Mouse (Mus musculus): ENCODE data around the gene Cd5. TPM values are rescaled to one million over a fixed set of nuclear protein-coding genes. Genes with fewer than 3 reads are reported as not detected.

The Cd5 gene
- total and polyA plus RNA-seq, 3 experiments = 0.11 TPM; not detected in 2

- Histone ChIP-seq H3K4me1 (ENCODE audit: insufficient read depth, low read depth, low read length) (peaks cover 22% of the 10 kb centered on the region), H3K4me3 (ENCODE audit: low read depth, low read length) (no peak overlapping the region), H3K27me3 (ENCODE audit: insufficient read depth, low read length) (peaks cover 5% of the 10 kb centered on the region; the same call in 1 of the 2 replicates), H3K9me3 (replicated peaks) (no peaks in the 10 kb centered on the region), H3K36me3 (replicated peaks) (peaks cover 66% of the 10 kb centered on the region)
- no peak for ATAC-seq (ENCODE audit: extremely low read depth, insufficient number of reproducible peaks, low FRiP score, poor library complexity, severe bottlenecking)
- TF ChIP-seq TAL1 (conservative IDR thresholded peaks at IDR 0.05; ENCODE audit: low read depth, low read length) = no peak
- TF ChIP-seq CTCF (IDR thresholded peaks at IDR 0.05; ENCODE audit: low read depth, low read length) = no peak
- TF ChIP-seq POLR2AphosphoS5 (IDR thresholded peaks at IDR 0.05; ENCODE audit: insufficient replicate concordance, low read depth, low read length) = no peak
- TF ChIP-seq GATA1 (IDR thresholded peaks at IDR 0.05; ENCODE audit: borderline replicate concordance, low read length) = no peak
- TF ChIP-seq GATA2 (IDR thresholded peaks at IDR 0.05; ENCODE audit: borderline replicate concordance, low read depth, low read length) = no peak
- DNase-seq (ENCODE audit: low spot score) = no peak
Observed at GRCm38 (mm10) chr19:10713551-10713950, 25.3 kb downstream of the Cd5 start.

DNA sequence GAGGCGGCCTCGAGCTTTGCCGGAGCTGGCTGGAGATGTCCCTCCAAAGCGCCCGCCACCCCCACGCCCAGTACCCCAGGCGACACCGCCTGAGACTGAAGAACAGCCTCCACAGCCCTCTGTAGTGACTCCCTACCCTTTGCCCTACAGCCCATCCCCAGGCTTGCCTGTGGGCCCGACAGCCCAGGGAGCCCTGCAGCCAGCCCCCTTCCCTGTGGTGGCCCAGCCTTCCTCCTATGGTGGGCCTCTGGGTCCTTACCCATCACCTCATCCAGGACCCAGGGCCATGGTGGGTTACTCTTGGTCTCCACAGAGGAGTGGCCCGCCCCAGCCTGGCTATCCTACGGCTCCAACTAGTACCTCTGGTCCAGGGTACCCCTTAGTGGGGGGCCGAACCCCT lies 26.2 kb downstream of the Cd5 start:
- TF ChIP-seq POLR2AphosphoS5 (IDR thresholded peaks at IDR 0.05; ENCODE audit: insufficient replicate concordance, low read depth, low read length) = no peak
- Histone ChIP-seq H3K4me1 (ENCODE audit: insufficient read depth, low read depth, low read length) (peaks cover 25% of the 10 kb centered on the region), H3K9me3 (replicated peaks) (no peaks in the 10 kb centered on the region), H3K4me3 (ENCODE audit: low read depth, low read length) (no peak overlapping the region), H3K27me3 (ENCODE audit: insufficient read depth, low read length) (no peaks in the 10 kb centered on the region), H3K36me3 (replicated peaks) (peaks cover 75% of the 10 kb centered on the region)
- DNase-seq (ENCODE audit: low spot score) (no peak), ATAC-seq (ENCODE audit: extremely low read depth, insufficient number of reproducible peaks, low FRiP score, poor library complexity, severe bottlenecking) (no peak)

DNA sequence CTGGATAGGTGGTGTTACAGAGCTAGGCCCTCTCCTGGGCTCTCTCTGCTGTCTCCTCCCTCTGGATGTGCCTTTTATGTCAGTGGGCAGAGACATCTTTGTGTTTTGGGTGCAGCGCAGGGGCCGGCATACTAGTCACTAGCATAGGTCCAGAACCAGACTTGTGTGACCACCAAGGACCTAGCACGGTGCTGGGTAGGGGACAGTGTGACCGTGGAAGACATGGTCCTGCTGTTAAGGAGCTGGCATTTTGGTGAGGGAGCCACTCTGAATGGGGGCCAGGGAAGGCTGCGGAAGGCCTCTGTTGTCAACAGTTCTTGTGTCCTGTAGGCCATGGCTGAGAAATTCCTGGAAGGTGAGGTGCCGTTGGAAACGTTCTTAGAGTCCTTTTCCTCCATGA lies 26.6 kb downstream of the Cd5 start:
- peaks cover 30% of the 10 kb centered on the region for H3K4me1 ChIP-seq (ENCODE audit: insufficient read depth, low read depth, low read length)
- no peak for ATAC-seq (ENCODE audit: extremely low read depth, insufficient number of reproducible peaks, low FRiP score, poor library complexity, severe bottlenecking)
- no peak for DNase-seq (ENCODE audit: low spot score)
- no peak overlapping the region for H3K4me3 ChIP-seq (ENCODE audit: low read depth, low read length)
- H3K36me3 ChIP-seq (replicated peaks) = peaks cover 79% of the 10 kb centered on the region
- H3K27me3 ChIP-seq (ENCODE audit: insufficient read depth, low read length) = no peaks in the 10 kb centered on the region; the same call in 1 of the 2 replicates
- no peak for TF ChIP-seq TAL1 (conservative IDR thresholded peaks at IDR 0.05; ENCODE audit: low read depth, low read length)
- no peaks in the 10 kb centered on the region for H3K9me3 ChIP-seq (replicated peaks)

GRCm38 (mm10) chr19:10710751-10711150 lies 28.1 kb downstream of the Cd5 start:
- Histone ChIP-seq H3K4me3 (ENCODE audit: low read depth, low read length) (no peak overlapping the region), H3K36me3 (replicated peaks) (peaks cover 94% of the 10 kb centered on the region)
- ATAC-seq (ENCODE audit: extremely low read depth, insufficient number of reproducible peaks, low FRiP score, poor library complexity, severe bottlenecking) = no peak

DNA sequence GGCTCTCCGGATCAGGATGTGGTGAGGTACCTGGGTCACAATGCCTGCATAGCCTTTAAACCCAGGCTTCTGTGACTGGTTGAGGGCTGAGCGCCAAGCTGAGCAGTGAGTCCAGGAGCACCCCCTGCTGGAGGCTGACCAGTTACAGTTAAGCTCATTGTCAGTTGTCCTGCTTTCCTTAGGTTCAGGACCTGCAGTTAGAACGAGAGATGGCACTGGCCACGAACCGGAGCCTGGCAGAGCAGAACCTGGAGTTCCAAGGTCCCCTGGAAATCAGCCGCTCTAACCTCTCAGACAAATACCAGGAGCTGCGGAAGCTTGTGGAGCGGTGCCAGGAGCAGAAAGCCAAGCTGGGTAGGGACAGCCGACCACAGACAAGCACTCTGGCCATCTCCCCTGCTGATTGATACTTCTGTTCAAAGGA lies 28.7 kb downstream of the Cd5 start:
- Histone ChIP-seq H3K4me3 (ENCODE audit: low read depth, low read length) (no peak overlapping the region), H3K4me1 (ENCODE audit: insufficient read depth, low read depth, low read length) (peaks cover 26% of the 10 kb centered on the region), H3K9me3 (replicated peaks) (no peaks in the 10 kb centered on the region), H3K36me3 (replicated peaks) (peaks cover 96% of the 10 kb centered on the region), H3K27me3 (ENCODE audit: insufficient read depth, low read length) (no peaks in the 10 kb centered on the region; the same call in 1 of the 2 replicates)
- TF ChIP-seq GATA2 (IDR thresholded peaks at IDR 0.05; ENCODE audit: borderline replicate concordance, low read depth, low read length) = no peak
- no peak for TF ChIP-seq GATA1 (IDR thresholded peaks at IDR 0.05; ENCODE audit: borderline replicate concordance, low read length)
- TF ChIP-seq POLR2AphosphoS5 (IDR thresholded peaks at IDR 0.05; ENCODE audit: insufficient replicate concordance, low read depth, low read length) = no peak
- no peak; the same call in 1 of the 2 replicates for TF ChIP-seq CTCF (IDR thresholded peaks at IDR 0.05; ENCODE audit: low read depth, low read length)
- TF ChIP-seq TAL1 (conservative IDR thresholded peaks at IDR 0.05; ENCODE audit: low read depth, low read length) = no peak
- ATAC-seq (ENCODE audit: extremely low read depth, insufficient number of reproducible peaks, low FRiP score, poor library complexity, severe bottlenecking) (no peak), DNase-seq (ENCODE audit: low spot score) (peak; percentile 51)

More at GRCm38 (mm10) chr19:10710751-10711150, 28.1 kb downstream of the Cd5 start:
- H3K9me3 ChIP-seq (replicated peaks) = no peaks in the 10 kb centered on the region
- no peaks in the 10 kb centered on the region; the same call in 1 of the 2 replicates for H3K27me3 ChIP-seq (ENCODE audit: insufficient read depth, low read length)
- DNase-seq (ENCODE audit: low spot score) = no peak
- H3K4me1 ChIP-seq (ENCODE audit: insufficient read depth, low read depth, low read length) = peaks cover 26% of the 10 kb centered on the region
- TF ChIP-seq TAL1 (conservative IDR thresholded peaks at IDR 0.05; ENCODE audit: low read depth, low read length) (no peak), GATA2 (IDR thresholded peaks at IDR 0.05; ENCODE audit: borderline replicate concordance, low read depth, low read length) (no peak), POLR2AphosphoS5 (IDR thresholded peaks at IDR 0.05; ENCODE audit: insufficient replicate concordance, low read depth, low read length) (no peak), CTCF (IDR thresholded peaks at IDR 0.05; ENCODE audit: low read depth, low read length) (no peak), GATA1 (IDR thresholded peaks at IDR 0.05; ENCODE audit: borderline replicate concordance, low read length) (no peak)

GRCm38 (mm10) chr19:10709360-10710087 lies 29.3 kb downstream of the Cd5 start:
- no peaks in the 10 kb centered on the region for H3K9me3 ChIP-seq (replicated peaks)
- DNase-seq (ENCODE audit: low spot score) (peak; percentile 85), ATAC-seq (ENCODE audit: extremely low read depth, insufficient number of reproducible peaks, low FRiP score, poor library complexity, severe bottlenecking) (peak; percentile 40; the same call in 1 of the 2 replicates)
- peaks cover 26% of the 10 kb centered on the region for H3K4me1 ChIP-seq (ENCODE audit: insufficient read depth, low read depth, low read length)
- no peak overlapping the region; the same call in 1 of the 2 replicates for H3K4me3 ChIP-seq (ENCODE audit: low read depth, low read length)
- TF ChIP-seq POLR2AphosphoS5 (IDR thresholded peaks at IDR 0.05; ENCODE audit: insufficient replicate concordance, low read depth, low read length) (no peak), CTCF (IDR thresholded peaks at IDR 0.05; ENCODE audit: low read depth, low read length) (peak; percentile 99), TAL1 (conservative IDR thresholded peaks at IDR 0.05; ENCODE audit: low read depth, low read length) (no peak), GATA2 (IDR thresholded peaks at IDR 0.05; ENCODE audit: borderline replicate concordance, low read depth, low read length) (no peak)
- H3K36me3 ChIP-seq (replicated peaks) = peaks cover 99% of the 10 kb centered on the region
- H3K27me3 ChIP-seq (ENCODE audit: insufficient read depth, low read length) = no peaks in the 10 kb centered on the region; the same call in 1 of the 2 replicates

Data from G1E (cell line).